Mouse (Mus musculus) cerebellum, postnatal 36 days (tissue): Measurements from ENCODE around the gene Lman2l.

Source experiments
- DNase-seq, 2 experiments: peaks; one replicate each; pipeline ENCODE4 v3.0.0; 2021 to 2022; ENCODE audit warnings: mixed read lengths in 2 of 2

The Lman2l gene

GRCm38 (mm10) chr1:36444471-36445464 is at the start of gene Lman2l:
Gene Lman2l, minus strand, starts transcription at chr1:36445271.
- peak; percentile 94 to 96 for DNase-seq

GRCm38 (mm10) chr1:36493299-36493698 is 48.2 kb upstream of the Lman2l start:
- DNase-seq = no peak

GRCm38 (mm10) chr1:36492416-36493139 is 47.5 kb upstream of the Lman2l start:
- DNase-seq = peak; percentile 85 to 86

- no peak for DNase-seq
Observed at GRCm38 (mm10) chr1:36489661-36490060, 44.6 kb upstream of the Lman2l start.

- DNase-seq = no peak
Observed at GRCm38 (mm10) chr1:36487111-36487510, 42.0 kb upstream of the Lman2l start.

GRCm38 (mm10) chr1:36485080-36485479 is 40.0 kb upstream of the Lman2l start:
- DNase-seq = no peak

- DNase-seq = no peak
Observed at GRCm38 (mm10) chr1:36483825-36484224, 38.8 kb upstream of the Lman2l start.

GRCm38 (mm10) chr1:36479903-36480899 is 35.1 kb upstream of the Lman2l start:
- peak in 1 of 2 experiments; percentile 65 for DNase-seq

- DNase-seq = peak in 1 of 2 experiments; percentile 50
Observed at GRCm38 (mm10) chr1:36478343-36478795, 33.3 kb upstream of the Lman2l start.

GRCm38 (mm10) chr1:36476426-36476825 is 31.4 kb upstream of the Lman2l start:
- DNase-seq = no peak

- no peak for DNase-seq
Observed at GRCm38 (mm10) chr1:36475480-36476110, 30.5 kb upstream of the Lman2l start.

- DNase-seq = no peak
Observed at GRCm38 (mm10) chr1:36474646-36475045, 29.6 kb upstream of the Lman2l start.

GRCm38 (mm10) chr1:36473211-36473780 is 28.2 kb upstream of the Lman2l start:
- no peak for DNase-seq

GRCm38 (mm10) chr1:36472106-36472440 is 27.0 kb upstream of the Lman2l start:
- DNase-seq = peak in 1 of 2 experiments; percentile 53

- DNase-seq = peak; percentile 83 to 89
Observed at GRCm38 (mm10) chr1:36471181-36472105, 26.4 kb upstream of the Lman2l start, which contains the start of gene Cnnm4. Gene Cnnm4, plus strand, starts transcription at chr1:36471620.

GRCm38 (mm10) chr1:36469811-36470444 is 24.9 kb upstream of the Lman2l start:
- no peak for DNase-seq

- no peak for DNase-seq
Observed at GRCm38 (mm10) chr1:36467446-36467845, 22.4 kb upstream of the Lman2l start.

- no peak for DNase-seq
Observed at GRCm38 (mm10) chr1:36465641-36466160, 20.6 kb upstream of the Lman2l start.

GRCm38 (mm10) chr1:36461829-36462228 is 16.8 kb upstream of the Lman2l start:
- no peak for DNase-seq
